Mouse (Mus musculus) myocyte (in vitro differentiated cells): Measurements from ENCODE around the gene Syncrip.

Experiments
- POLR2A ChIP-seq: IDR thresholded peaks from one replicate; pipeline ENCODE4 v1.6.1; 2011; ENCODE audit warnings: low read depth, mild to moderate bottlenecking, control low read depth, moderate library complexity; ENCODE audit not compliant: insufficient read length
- POLR2AphosphoS2 ChIP-seq: IDR thresholded peaks from one replicate; pipeline ENCODE4 v1.6.1; 2011; ENCODE audit warnings: low read depth, control low read depth; ENCODE audit not compliant: insufficient read length
- REST ChIP-seq: IDR thresholded peaks from one replicate; pipeline ENCODE4 v1.6.1; 2011; ENCODE audit warnings: mild to moderate bottlenecking, control low read depth, moderate library complexity; ENCODE audit not compliant: insufficient read depth, insufficient read length
- TCF12 ChIP-seq: IDR thresholded peaks from one replicate; pipeline ENCODE4 v1.6.1; 2011; ENCODE audit warnings: mild to moderate bottlenecking, control low read depth; ENCODE audit not compliant: poor library complexity, insufficient read depth, severe bottlenecking
- USF1 ChIP-seq: IDR thresholded peaks from one replicate; pipeline ENCODE4 v1.6.1; 2011; ENCODE audit warnings: low read depth, mild to moderate bottlenecking, control low read depth, moderate library complexity

- TF ChIP-seq POLR2A: no peak
- TF ChIP-seq TCF12: no peak
- TF ChIP-seq POLR2AphosphoS2: no peak
- no peak for TF ChIP-seq USF1
- TF ChIP-seq REST: no peak
Observed at GRCm38 (mm10) chr9:88515546-88515945, 33.2 kb upstream of the Syncrip start.
